Mouse (Mus musculus) fibroblast of lung, adult 2 months (primary cell): ENCODE data around the gene Zfp644.

ENCODE experiments used
- DNase-seq: peaks from one replicate; pipeline ENCODE4 v3.0.0-alpha.2; 2011; ENCODE audit warnings: low read depth

The Zfp644 gene

DNA sequence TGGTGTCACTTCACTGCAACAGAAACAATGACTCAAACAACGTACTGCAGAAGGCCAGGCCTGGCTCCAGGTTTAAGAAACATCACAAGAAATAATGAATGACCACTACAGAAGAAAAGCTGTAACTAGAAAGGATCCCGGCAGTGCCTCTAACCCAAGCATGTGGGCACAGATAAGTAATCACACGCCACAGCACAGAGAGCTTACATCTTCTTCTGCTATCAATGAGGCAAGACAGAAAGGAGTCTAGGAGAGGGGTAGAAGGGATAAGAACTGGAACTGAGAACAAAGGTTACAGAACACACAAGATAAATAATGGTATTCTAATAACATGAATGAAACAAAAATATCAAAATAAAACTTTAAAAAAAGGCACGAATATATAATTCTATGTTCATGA lies 32.2 kb downstream of the Zfp644 start:
- DNase-seq: no peak

DNA sequence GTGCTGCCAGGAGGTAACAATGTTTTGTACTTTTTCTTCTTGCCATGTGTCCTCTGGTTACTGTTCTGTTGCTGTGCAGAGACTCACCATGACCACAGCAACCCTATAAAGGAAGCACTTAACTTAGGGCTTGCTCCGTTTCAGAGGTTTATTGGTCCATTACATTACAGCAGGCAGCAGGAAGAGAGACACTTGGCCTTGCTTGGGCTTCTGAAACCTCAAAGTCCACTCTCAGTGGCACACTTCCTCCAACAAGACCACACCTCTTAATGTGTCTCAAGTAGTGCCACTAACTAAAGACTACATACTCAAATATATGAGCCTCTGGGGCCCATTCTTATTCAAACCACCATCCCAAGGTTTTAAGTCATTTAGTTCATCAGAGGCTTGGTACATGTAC lies 36.2 kb downstream of the Zfp644 start:
- DNase-seq: no peak

DNA sequence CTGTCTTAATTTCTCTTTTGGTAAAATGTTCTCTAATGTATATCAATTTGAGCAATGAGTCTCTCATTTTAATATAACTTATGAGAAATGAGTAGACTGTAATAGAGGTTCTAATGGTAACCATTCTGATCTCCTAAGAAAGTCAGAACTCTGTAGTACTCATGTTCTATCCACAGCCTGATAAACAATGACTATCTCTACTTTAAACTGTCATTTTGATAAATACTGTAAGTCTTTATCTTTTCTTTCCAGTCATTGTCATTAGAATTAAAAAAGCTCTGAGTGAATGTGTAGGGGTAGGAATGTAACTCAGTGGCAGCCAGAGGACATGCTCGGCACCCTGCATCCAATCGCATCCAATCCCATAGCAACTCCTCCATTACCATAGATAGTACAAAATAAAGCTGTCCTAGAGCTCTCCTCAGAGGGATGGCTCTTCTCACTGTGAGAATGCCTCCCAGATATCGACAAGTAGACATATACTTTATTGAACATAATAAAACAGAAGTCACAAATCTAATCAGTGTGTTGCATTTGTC lies 44.2 kb downstream of the Zfp644 start:
- DNase-seq: no peak

DNA sequence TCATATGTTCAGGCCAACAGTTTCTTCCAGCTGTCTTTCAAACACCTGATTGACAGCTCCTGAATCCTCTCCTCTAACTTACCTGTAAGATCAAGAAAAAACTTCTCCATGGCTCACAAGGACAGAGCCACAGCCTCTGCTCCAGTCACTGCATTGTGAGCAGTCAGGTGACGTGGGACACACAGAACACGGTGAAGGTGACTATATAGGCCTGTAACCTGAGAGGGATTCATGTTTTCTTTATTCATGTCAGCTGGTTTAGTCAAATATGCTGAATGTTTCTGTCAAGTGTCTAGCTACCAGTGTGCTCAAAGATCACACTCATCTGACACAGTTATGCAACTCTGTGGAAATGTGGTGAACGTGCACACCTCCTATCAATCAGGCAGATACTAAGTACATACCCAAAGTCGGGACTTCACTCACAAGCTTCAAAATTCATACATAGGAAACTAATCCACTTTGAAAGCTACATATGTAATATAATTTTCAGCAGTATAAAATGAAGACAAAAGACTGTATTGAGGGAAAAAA lies 44.8 kb downstream of the Zfp644 start:
- no peak for DNase-seq

DNA sequence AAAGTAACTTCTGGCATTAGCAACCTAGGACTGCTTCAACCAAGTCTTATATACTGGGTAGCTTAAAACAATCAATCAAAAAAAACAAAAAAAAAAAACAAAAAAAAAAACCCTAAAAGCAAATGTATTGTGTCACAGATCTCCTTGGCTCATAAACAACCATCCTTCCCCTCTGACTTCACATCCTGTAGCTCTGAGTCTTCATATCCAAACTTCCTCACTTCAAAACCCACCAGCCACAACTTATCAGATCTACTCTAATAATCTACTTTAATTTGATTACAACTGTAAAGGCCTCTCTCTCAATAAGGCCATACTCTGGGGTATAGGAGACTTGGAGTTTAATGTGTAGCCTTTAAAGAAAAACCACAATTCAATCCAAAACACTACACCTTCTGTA lies 47.1 kb downstream of the Zfp644 start:
- DNase-seq: no peak

DNA sequence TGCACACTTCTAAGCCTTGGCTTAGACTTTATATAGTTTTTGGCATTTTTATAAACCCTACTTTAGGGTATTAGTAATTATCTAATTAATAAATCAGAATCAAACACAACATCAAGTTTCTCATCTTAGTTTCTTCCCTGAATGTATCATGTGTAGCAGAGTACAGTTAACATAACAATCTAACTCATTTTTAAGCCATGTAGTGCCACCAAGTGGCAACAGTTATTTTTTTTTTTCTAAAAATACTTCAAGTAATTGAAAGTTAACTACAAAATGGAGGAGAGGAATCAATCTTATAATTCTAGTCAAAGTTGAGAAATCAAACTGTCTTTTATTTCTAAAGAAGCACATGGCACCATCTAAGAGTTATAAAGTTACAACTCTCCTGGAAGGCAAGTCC lies 47.6 kb downstream of the Zfp644 start:
- no peak for DNase-seq

DNA sequence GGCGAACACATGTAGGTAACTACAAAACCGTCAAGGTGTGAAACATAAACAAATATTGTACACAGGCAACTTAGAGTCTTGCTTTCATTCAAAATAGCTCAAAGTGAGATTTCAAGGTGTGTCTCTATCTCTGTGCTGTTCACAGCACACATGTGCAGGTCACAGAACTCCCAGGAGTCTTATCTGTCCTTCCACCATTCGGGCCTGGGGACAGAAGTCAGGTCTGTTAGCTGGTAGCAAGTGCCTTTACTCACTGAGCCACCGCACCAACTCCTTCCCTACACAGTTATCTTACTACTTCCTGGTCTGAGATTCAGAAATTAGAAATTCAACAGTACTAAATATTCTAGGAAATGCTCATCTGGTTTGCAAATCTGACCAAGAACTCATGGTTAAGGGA lies 53.7 kb downstream of the Zfp644 start:
- no peak for DNase-seq

DNA sequence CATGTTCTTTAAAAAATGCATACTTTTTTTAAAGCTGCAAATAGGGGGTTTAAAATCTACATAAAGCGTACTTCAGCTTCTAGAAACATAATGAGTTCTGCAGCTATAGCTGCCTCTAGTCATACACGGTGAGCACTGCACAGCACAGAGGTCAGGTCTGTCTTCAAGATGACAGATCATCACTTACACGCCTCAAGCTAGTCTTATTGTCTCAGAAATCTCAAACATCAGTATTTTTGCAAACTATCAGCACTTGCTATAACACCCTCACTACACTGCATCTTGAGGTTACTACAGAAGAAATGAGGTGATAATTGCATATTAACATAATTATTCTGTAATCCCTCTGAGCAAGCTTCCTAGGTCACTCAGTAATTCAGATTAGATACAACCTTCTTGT lies 55.2 kb downstream of the Zfp644 start:
- DNase-seq: no peak

DNA sequence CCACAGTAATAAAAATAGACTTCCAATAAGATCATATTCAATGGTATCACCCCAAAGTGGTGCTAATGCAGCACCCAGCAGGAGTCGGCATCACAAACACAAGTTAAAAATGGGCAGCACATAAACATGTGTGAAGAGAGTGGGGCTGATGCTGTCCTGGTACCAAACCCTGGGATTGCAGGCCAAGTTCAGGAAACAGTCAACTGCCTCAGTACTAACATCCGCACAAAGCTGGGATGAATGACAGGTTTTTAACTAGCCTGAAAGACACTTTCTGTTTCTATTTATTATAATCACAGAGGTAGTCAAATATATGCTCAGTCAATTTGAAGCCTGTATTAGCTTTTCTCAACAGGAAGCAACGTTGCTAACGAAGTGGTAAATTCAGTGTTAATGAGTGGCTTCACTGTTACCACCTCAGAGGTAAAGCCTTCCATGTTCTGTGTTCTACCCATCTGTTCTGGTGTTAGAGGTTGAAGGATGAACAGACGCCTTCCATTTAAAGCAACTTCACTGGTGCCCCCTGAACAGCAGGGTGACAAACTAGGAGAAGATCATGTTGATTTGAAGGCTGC lies 56.8 kb downstream of the Zfp644 start:
- no peak for DNase-seq

DNA sequence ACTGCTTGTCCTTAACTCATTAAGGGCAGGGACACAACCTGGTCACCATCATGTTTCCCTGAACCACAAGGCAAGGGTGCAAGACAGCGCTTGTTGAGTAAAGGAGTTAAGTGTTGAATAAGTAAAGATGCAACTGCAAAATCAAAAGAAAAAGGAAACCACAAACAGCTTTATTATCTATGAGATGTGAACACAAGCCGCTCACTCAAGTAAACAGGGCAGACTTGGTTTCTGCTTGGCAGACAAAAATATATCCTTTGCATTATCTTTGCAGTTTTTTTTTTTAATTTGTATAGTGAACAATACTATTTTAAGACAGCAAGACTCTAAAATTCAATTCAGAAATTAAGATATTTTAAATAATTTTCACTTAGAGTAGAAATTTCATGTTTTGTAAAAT lies 57.5 kb downstream of the Zfp644 start:
- no peak for DNase-seq

DNA sequence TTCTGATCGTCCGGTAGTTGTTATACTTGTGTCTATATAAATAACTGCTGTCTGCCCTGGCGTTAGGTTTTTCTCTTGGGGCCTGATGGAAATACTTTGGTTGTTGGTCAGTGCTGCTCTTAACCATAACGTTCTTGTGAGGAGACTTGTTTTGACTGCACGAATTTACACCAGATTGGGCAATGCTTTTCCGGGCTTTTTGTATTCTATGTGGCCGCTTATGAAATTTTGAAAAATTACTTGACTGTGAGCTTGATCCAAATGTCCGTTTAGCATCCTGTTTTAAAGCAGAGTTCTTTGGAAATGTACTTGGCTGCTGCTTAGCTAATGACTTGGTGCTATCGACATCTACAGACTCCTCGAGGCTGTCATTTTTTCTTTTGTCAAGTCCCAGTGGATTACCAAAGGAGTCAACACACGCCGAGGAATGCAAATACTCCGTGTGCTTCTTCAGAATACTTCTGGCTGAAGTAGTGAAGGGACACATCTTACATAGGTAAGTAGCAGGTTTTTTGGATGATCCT lies 60.6 kb downstream of the Zfp644 start:
- no peak for DNase-seq

DNA sequence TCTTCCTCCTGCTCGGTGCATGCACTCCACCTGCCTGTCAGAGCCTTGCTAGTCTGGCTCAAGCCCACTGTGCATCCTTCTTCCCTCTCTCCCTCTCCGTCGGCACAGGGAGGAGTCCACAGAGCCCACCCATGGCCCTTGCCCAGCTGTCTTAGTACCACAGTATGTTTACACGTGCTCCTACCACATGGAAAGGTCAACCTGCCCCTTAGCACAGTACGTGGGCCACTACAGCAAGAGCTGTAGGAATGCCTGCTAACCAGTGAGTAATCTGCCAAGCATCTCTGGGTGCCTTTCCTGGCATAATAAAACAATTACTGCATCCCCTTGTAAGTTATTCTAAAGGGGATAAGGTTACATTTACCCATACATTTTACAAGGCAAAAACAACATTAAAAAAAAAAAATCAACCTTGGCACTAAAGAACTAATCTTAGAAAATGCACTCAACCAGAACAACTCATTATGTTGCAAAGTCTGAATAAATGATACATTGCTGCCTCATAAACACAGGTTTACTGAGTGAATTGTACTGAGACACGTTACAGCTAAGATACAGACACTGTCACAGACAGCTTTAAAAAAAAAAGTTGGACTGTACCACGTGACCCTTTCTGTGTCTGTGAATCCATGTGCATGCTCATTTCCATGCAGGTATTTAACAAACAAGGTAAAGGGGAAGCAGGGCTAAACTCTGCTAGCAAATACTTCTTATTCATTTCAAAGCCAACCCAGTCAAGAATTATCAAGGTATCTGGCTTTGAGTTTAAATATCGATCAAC lies 68.5 kb downstream of the Zfp644 start:
- DNase-seq: no peak

DNA sequence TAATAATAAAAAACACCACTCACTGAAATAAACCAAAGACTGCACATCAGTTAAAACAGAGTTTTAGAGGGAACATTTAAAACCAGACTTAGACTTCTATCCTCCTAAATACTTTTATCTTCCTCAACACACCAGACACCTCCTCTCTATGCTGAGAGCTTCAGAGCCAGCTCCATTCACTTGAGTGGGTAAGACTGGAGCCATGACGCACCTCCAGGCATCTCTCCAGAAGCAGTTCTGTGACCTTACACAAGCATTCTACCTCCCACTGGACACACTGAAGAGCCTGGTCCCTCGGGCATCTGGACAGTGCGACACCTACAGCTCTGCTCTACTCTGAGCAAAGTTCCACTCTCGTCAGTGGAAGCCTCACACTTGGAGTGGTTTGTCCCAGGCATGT lies 73.8 kb downstream of the Zfp644 start:
- DNase-seq: no peak

DNA sequence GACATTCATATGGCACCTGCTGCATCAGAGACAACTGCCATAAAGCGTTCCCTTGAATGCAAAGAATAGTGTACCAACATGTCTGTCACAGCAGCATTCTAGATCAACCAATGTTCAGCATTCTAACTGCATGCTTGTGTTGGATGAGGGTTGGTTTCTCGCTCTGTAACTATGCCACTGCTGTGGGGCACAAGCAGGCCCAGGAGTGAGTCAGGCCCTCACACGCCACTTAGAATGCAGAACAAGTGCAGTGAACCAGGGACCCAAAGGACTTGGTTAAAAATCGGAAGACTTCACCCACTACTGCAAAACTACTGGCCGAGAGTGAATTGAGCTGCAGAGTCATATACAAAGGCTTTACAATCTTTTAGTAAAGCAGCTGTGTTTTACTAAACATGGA lies 74.9 kb downstream of the Zfp644 start:
- DNase-seq: no peak

DNA sequence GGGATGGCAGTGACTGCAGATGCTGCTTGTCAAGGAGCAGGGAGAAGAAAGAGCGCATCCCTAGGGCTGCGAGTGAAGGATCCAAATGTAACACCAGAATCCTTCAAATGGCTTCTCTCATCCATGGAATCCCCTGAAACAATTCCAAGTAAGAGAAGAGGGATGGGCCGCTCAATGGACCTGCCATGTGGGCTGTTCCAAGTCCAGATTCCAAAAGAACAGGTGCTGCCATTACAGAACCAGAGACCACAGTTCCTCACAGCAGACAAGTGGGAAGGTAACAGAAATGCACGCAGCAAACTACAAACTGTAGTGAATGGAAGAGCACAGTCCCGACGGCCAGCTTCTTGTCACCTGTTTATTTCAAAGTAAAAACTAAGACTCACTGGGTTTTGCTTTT lies 76.6 kb downstream of the Zfp644 start:
- DNase-seq: no peak

DNA sequence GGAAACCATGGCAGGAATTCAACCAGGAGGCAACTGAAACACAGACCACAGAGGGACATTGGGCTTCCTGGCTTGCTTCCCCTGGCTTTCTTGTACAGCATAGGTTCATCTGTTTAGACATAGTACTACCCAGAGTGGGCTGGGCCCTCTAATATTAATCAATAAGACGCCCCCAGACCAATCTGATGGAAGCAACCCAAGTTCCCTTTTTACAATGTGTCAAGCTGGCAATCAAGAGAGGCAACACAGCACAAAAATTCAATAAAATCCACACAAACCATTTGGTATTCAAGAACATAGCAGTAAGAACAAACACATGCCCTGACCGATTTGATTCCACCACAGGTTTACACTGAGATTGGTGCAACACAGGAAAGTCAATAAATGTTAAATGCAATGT lies 82.1 kb downstream of the Zfp644 start:
- no peak for DNase-seq

DNA sequence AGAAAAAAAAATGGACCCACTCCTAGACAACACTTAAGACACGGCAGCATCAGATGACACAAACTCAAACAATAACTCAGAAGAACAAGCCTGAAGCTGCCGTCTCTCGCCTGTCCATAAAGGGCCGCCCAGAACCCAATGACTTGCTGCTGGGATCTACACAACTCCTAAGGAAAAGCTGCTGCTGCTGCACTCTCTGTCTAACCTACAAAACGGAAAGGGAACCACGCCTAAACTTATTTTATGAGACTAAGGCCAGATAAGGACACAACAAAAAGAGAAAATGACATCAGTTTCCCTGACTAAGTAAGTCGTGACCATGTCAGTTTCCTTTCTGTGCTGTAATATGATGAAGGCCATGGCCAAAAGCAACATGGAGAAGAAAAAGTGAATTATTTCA lies 82.5 kb downstream of the Zfp644 start:
- DNase-seq: no peak

DNA sequence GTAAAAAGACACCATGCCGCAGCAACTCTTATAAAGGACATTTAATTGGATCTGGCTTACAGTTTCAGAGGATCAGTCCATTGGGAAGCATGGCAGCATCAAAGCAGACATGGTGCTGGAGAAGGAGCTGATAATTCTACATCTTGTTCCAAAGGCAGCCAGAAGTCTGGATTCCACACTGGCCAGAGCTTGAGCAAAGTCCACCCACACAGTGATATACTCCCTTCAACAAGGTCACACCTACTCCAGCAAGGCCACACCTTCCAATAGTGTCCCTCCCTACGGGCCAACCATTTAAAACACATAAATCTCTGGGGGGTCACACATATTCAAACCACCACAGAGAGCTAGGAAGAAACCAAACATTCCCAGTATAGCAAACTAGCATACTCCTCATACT lies 84.9 kb downstream of the Zfp644 start:
- DNase-seq: no peak

DNA sequence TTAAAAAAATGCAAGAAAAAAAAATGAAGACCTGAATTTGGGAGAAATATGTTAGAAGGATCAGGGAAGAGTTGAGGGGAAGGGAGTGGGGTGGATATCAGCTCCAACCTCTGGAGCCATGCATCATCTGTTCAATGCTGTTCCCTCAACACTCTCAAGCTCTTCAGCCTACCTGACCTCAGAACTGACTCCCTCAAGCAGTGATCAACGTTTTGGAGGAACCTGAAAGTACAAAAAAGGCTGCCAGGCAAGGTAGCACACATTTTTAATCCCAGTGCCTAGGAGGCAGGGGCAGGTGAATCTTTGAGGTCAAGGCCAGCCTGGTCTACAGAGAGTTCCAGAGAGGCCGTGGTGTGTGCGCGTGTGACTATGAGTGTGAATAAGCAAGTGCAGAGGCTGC lies 88.3 kb downstream of the Zfp644 start, which contains the start of gene Gm17304:
Gene Gm17304 (plus strand): TSS at position 301 of the 400 bp plus-strand sequence.
- DNase-seq: no peak

DNA sequence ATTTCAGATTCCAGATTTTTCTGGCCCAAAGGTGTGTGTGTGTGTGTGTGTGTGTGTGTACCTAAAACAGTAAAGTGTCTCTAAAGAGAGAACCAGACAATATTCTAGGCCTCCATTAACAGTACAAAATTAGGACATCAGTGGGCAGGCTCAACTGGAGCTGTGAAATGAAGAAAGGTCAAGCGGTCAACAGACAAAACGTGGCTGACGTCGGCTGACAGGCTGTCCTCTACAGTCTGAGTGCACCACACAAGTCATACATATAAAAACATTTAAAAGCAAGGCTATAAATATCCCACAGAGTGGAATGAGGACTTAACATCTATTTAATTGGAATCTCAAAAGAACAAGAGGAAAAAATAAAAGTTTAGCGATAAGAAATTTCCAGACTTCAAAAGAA lies 90.0 kb downstream of the Zfp644 start:
- DNase-seq: no peak

DNA sequence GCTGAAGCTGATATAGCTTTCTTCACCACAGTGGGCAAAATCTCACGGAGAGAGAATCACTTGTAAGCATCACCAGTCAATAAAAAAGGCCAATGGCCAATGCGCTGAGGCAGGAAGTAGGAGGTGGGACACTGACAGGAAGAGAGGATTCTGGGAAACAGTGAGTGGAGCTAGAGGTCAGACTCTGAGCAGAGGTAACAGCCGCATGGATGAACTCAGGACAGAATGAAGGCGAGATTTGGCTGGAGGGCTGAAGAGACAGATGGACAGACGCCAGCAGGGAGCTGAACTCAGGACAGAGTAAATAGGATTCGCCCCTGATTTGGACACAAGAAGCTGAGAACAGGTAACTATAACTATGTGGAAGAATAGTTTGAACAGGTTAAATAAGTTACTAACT lies 92.0 kb downstream of the Zfp644 start:
- DNase-seq: no peak

DNA sequence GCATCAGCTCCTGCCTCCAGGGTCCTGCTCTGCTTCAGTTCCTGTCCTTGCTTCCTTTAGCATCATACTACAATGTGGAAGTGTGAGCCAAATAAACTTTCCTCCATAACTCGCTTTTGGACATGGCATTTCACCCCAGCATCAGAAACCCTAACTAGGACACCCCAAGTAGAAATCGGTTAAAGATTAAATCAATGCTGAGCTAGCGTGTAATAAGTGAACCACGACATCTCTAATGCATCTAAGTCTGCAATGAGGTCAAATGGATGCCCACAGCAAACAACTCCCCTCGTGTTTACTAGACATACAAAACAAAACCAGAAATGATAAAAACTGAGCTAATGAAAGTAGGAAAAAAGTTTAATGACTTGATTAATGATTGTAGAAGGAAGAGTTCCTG lies 92.7 kb downstream of the Zfp644 start:
- DNase-seq: no peak

DNA sequence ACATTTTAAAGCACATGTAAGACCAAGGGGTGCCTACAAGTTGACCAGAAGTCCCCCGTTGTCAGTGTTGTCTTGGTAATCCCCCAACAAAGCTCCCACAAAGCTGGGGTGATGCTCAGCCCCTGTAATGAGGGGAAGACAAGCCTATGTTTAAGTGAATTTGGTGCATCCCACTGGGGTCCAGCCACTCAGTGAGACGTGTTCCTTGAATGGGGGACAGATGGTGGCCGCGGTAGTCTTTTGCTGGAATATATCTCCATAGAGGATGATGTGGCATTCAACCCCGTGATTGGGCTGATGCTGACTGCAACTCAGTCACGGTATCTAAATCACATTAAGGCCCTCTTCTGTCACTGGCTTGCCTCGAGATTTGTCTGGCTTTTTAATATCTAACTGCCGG lies 97.6 kb downstream of the Zfp644 start:
- DNase-seq: no peak
